Mouse (Mus musculus) cerebellum, adult 2 months (tissue): ENCODE results near the gene 4930524J08Rik. TPM values are rescaled to one million over a fixed set of nuclear protein-coding genes. Genes with fewer than 3 reads are reported as not detected.

Experiments used
- DNase-seq, 2 experiments: peaks; one replicate each; pipeline ENCODE4 v3.0.0; 2021
- H3K27ac ChIP-seq: fragments of 200-500 bp; 2 replicates; pipeline ENCODE4 v1.5.1; 2012; ENCODE audit warnings: low read length, control low read depth, inconsistent platforms; ENCODE audit not compliant: insufficient read depth
- H3K27me3 ChIP-seq: fragments of 200-500 bp; 2 replicates; pipeline ENCODE4 v1.6.1; 2012; ENCODE audit warnings: inconsistent platforms, mild to moderate bottlenecking, low read length, moderate library complexity; ENCODE audit not compliant: control insufficient read depth, insufficient read depth
- H3K4me1 ChIP-seq: fragments of 200-500 bp; 2 replicates; pipeline ENCODE4 v1.6.1; 2011; ENCODE audit warnings: low read length; ENCODE audit not compliant: control insufficient read depth, insufficient read depth
- H3K4me3 ChIP-seq: fragments of 200-500 bp; replicated peaks from 2 replicates; pipeline ENCODE3; 2011; ENCODE audit warnings: mild to moderate bottlenecking, low read depth, low read length, control low read depth; ENCODE audit not compliant: insufficient read depth
- CTCF ChIP-seq: fragments of 200-500 bp; IDR thresholded peaks from 2 replicates; pipeline ENCODE4 v1.5.1; 2011; ENCODE audit warnings: low read depth, mild to moderate bottlenecking, control low read depth, low read length, moderate library complexity, borderline replicate concordance; ENCODE audit not compliant: insufficient read depth
- POLR2A ChIP-seq: fragments of 200-500 bp; IDR thresholded peaks from 2 replicates; pipeline ENCODE4 v1.6.1; 2011; ENCODE audit warnings: low read length, control low read depth, borderline replicate concordance; ENCODE audit not compliant: insufficient read depth
- WGBS: fragments of 180-500 bp; shearing (Covaris S2); methylation state at CpG from one replicate; pipeline ENCODE4 v1.1.7; 2018; 5-methylcytosine and 5-hydroxymethylcytosine counted together
- polyA plus RNA-seq: library from polyadenylated mRNA; depleted of rRNA; stranded (reverse); fragments of >200 nt; gene quantifications from 2 replicates; pipeline ENCODE4 v1.2.3, GENCODE M21; 2012

The 4930524J08Rik gene
- polyA plus RNA-seq, 1 experiment = 1.6 TPM

DNA sequence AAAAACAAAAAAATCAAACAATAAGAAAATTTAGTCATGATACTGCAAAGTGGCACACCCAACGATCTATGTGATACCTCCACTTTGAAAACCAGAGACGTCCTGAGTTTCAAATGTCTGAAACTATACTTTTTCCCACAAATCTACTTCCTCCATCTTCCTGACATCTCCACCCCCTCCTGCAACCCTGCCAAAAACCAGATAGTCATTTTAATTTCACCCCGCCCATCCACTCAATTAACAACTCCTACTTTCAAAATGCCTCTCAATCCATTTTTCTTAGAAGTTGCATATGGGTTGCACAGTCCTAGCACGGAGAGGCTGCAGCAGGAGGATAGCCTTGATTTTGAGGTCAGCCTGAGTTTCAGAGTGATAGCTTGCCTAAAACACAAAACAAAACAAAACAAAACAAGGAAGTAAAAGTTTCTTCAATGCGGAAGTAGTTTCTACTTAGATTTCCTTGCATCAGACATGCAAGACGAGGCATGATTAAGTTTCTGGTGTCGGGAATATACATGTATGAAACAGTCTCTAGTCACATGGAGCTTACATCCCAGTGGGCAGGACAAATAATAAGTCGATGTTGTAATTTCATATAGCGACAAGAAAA is 4.7 kb downstream of the 4930524J08Rik start:
- TF ChIP-seq CTCF (no peak), POLR2A (no peak)
- no peak overlapping the region for H3K27ac ChIP-seq

DNA sequence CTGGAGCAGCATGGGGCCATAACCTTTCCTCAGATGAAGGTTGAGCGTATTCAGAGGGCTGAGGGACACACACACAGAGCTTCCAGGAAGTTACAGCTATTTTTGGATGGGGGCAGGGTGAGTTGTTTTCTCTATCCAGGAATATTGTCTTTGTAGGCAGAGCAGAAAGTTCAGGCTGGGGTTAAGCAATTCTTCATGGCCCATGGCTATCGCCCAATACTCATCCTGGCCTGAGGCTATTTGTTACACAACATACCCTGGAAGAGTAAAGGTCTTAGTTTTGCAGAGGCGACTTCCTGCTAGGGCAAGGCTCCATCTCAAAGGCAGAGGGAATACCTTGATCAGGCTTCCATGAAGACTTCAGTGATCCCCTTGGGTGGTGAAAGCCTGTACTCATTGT is 15.3 kb downstream of the 4930524J08Rik start:
- Histone ChIP-seq H3K4me3 (no peak overlapping the region), H3K4me1 (no peaks in the 10 kb centered on the region), H3K27ac (no peak overlapping the region), H3K27me3 (no peaks in the 10 kb centered on the region)
- no peak for TF ChIP-seq CTCF
- no peak for TF ChIP-seq POLR2A
- WGBS = 84% methylated on average over 3 of the region's 3 CpGs
- no peak for DNase-seq

More for the DNA sequence above, 4.7 kb downstream of the 4930524J08Rik start:
- WGBS = 88% methylated on average over 9 of the region's 9 CpGs
- Histone ChIP-seq H3K4me1 (no peaks in the 10 kb centered on the region), H3K27me3 (no peaks in the 10 kb centered on the region), H3K4me3 (no peak overlapping the region)
- no peak for DNase-seq

DNA sequence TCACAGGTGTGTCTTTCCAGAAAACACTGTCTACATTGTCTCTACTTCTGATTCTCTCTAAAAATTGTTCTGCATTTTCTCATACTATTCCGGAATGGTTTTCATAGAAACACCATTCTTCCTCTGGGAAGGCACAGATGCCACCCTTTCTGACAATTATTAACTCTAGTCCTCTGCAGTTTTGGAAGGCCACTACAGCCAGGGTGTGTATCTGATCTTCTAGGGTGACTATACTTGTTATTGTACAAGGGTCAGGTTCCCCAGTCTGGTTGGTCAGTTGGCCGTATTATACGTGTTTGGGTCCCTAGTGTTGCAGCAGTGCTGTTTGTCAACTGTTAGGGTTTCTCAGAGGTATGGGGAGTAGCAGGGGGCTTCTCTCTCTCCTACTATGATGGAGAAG is 15.8 kb downstream of the 4930524J08Rik start:
- no peak overlapping the region for H3K27ac ChIP-seq
- 96% methylated on average over 3 of the region's 3 CpGs for WGBS
- H3K27me3 ChIP-seq = no peaks in the 10 kb centered on the region
- TF ChIP-seq POLR2A (no peak), CTCF (no peak)
- H3K4me3 ChIP-seq = no peak overlapping the region
- DNase-seq = no peak
- no peaks in the 10 kb centered on the region for H3K4me1 ChIP-seq

DNA sequence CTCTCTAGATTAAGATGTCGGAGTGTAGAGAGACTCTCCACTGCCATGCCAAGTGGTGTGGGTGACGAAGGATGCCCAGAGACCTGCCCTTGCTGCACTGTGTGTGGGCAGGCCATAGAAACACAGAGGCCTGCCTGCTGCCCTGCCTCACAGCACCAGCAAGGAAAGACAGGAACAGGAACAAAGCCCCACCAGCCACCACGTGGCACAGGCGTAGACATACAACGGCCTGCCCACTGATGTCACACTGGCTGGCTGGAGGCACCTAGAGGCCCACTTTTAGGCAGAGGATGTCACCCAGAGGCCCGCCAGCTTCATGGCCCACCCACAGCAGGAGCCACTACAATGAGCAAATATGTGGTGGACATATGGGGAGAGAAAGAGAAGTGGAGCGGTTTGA is 21.2 kb downstream of the 4930524J08Rik start:
- Histone ChIP-seq H3K27ac (no peak overlapping the region), H3K4me3 (no peak overlapping the region), H3K27me3 (no peaks in the 10 kb centered on the region), H3K4me1 (no peaks in the 10 kb centered on the region)
- no peak for DNase-seq
- 69% methylated on average over 7 of the region's 7 CpGs for WGBS
- no peak for TF ChIP-seq CTCF
- TF ChIP-seq POLR2A = no peak

DNA sequence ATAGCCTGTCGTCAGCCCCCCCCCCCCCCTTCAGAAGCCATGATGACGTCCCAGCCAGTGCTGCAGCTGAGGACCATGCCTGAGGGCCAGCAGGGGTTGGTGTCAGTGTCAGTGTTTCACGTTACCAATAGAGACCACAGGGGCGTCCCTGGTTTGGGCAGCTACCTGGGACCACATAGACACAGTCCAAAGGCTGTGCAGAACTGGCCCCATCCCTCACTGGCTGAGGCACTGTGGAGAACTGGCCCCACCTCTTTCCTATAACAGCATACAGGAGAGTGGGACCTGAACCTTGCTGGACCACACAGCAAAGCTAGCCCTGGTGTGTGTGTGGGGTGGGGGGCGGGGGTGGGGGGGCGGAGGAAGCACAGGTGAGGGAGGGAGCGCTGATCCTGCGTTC is 21.6 kb downstream of the 4930524J08Rik start:
- DNase-seq = no peak
- TF ChIP-seq POLR2A (no peak), CTCF (no peak)
- Histone ChIP-seq H3K27me3 (no peaks in the 10 kb centered on the region), H3K4me1 (no peaks in the 10 kb centered on the region), H3K4me3 (no peak overlapping the region), H3K27ac (no peak overlapping the region)
- 36% methylated on average over 8 of the region's 8 CpGs for WGBS

DNA sequence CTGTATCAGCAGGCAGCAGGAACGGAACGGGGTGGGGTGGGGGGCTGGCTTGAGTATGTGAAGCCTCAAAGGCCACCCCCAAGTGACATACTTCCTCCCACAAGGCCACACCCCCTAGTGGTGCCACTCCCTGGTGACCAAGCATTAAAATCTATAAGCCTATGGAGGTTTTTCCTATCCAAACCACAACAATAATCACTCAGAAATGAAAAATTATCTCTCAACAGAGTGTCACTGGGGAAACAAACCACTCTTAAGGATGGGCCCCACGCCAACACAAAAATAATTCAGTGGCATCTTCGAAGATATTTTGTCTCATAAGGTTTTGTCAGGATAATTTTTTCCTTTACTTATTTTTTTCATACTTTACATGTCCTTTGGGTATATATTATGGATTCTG is 25.0 kb downstream of the 4930524J08Rik start:
- 72% methylated on average over 4 of the region's 4 CpGs for WGBS
- TF ChIP-seq POLR2A (no peak), CTCF (no peak)
- Histone ChIP-seq H3K27ac (no peak overlapping the region), H3K4me1 (no peaks in the 10 kb centered on the region), H3K4me3 (no peak overlapping the region), H3K27me3 (no peaks in the 10 kb centered on the region)
- DNase-seq = no peak

DNA sequence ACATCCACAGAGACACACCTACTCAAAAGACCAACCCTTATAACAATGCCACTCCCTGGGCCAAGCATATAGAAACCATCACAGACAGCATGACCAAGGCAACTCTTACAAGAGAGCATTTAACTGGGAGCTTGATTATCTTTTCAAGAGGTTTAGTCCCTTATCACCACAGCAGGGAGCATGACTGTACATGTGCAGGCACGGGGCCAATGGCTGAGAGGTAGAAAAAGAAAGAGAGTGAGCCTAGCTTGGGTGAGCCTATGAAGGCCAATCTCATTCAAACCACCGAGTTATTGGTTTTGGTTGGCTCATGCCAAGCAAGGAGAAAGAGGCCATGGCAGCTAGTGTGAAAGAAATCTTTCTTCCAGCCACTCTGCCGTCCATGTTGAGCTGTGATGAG is 26.6 kb downstream of the 4930524J08Rik start:
- Histone ChIP-seq H3K4me3 (no peak overlapping the region), H3K4me1 (no peaks in the 10 kb centered on the region), H3K27ac (no peak overlapping the region), H3K27me3 (no peaks in the 10 kb centered on the region)
- WGBS = 49% methylated on average over 3 of the region's 3 CpGs
- no peak for TF ChIP-seq CTCF
- no peak for TF ChIP-seq POLR2A
- DNase-seq = no peak

DNA sequence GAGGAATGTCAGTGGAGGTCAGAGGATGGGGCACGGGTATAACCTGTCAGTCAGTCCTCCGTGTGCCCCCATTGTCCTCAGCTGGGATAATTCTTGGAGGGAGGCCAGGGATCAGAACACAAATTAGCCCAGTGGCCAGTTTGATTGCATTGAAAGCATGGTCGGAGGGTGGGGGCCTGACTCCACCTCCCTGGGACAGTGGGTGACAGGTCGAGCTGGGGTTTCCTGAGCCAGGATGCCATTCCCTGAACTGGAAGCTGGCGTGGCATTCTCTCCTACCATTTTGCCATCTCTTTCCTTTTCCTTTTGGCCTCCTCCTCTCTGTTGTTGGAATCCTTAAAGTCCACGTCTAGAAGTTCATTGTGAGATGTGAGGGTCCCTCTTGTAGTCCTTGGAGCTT is 27.0 kb downstream of the 4930524J08Rik start:
- Histone ChIP-seq H3K27ac (no peak overlapping the region), H3K27me3 (no peaks in the 10 kb centered on the region), H3K4me1 (no peaks in the 10 kb centered on the region), H3K4me3 (no peak overlapping the region)
- WGBS = 65% methylated on average over 6 of the region's 6 CpGs
- TF ChIP-seq CTCF = no peak
- DNase-seq = no peak
